Mouse (Mus musculus) brown adipose tissue, adult 24 weeks (tissue): ENCODE results near the gene Dnajc11. TPM values are rescaled to one million over a fixed set of nuclear protein-coding genes. Genes with fewer than 3 reads are reported as not detected.
A peak's percentile ranks its signal among the peaks of the same experiment; 100 is the strongest.

Experiments used
- H3K27ac ChIP-seq: fragments of 200-500 bp; replicated peaks from 2 replicates; pipeline ENCODE4 v1.5.1; 2012; ENCODE audit warnings: low read depth, mild to moderate bottlenecking, low read length
- H3K4me1 ChIP-seq: fragments of 200-500 bp; 2 replicates; pipeline ENCODE4 v1.6.1; 2012; ENCODE audit warnings: low read length, mixed read lengths; ENCODE audit not compliant: control insufficient read depth, insufficient read depth, insufficient read length
- H3K4me3 ChIP-seq: fragments of 200-500 bp; 2 replicates; pipeline ENCODE4 v1.5.1; 2012; ENCODE audit warnings: low read depth, mild to moderate bottlenecking, low read length, moderate library complexity; ENCODE audit not compliant: insufficient read depth
- polyA plus RNA-seq: library from polyadenylated mRNA; stranded (reverse); fragments of >200 nt; gene quantifications from 2 replicates; pipeline ENCODE4 v1.2.4, GENCODE M21; 2012; ENCODE audit not compliant: missing spikeins, insufficient read depth, insufficient read length

Dnajc11 gene
- polyA plus RNA-seq, 1 experiment: 50.7 TPM

DNA sequence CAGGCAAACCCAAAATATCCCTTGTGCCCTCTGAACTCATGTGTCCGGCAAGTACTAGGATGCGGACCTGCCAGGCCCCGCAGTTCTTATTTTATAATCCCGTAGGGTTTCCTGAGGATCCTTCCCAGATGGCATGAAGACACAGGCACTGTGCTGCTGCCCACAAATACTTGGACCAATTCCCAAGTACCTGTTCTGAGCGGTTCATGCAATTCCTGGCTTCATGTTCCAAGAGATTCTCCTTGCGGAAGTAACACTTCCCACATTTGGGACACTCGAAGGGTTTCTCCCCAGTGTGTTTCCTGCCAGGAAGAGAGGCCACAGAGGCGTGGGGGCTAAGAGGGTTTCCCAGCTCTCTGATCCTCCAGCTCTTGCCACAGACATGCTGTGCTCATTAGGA, 89.0 kb downstream of the Dnajc11 start:
- Histone ChIP-seq H3K4me3 (no peak overlapping the region), H3K4me1 (peaks cover 5% of the 10 kb centered on the region), H3K27ac (no peak overlapping the region)

DNA sequence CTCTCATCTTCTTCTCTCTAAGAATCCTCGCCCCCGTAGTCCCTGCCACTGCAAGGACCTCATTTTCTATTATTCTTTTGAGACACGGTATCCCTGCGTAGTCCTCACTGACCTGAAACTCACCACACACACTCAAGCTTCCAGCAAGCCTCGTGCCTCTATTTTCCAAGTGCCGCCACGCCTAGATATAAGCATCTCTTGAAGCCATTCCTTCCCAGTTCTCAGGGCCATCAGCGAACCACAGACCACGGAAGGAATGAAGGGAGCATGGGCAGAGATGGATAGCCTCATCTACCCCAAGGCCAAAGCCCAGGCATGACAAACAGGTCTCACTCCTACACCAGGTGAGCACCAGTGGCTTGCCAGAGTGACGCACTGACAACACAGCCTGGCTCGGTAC, 91.0 kb downstream of the Dnajc11 start:
- H3K4me1 ChIP-seq: peaks cover 5% of the 10 kb centered on the region
- H3K27ac ChIP-seq: no peak overlapping the region
- no peak overlapping the region for H3K4me3 ChIP-seq

DNA sequence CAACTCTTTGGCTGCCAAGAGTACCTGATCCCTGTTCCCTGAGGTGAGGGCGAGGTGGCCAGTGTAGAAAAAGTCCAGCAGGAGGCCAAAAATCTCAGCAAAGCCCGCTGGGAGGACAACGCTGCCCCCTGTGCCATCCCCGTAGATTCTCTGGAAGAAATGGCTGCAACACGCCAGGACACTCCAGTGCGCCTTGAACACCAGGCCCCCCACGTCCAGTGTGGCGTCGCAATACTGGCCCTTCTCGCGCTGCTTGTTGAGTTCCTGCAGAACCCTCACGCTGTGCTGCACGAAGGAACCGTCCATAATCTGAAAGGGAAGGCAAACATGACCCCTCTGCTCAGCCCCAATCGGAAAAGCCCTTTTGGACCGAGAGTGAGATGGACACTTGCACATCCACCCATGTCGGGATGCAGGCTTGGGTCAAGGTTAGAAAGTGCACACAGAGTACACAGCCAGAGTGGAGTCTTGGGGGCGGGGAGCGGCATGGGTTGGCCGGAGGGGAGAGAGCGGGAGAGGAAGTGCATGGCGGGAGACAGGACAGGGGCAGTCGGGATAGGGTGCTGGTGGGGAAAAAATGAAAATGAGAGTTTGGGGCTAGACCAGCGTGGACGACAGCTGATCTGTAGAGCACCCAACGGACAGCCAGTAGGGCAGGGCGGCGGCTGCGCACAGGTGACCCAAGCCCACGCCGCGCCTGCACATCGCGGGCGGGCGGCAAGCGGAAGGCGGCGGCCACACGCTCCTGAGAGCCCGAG, 93.4 kb downstream of the Dnajc11 start:
- Histone ChIP-seq H3K27ac (peak overlapping the region; percentile 44; the same call in 1 of the 2 replicates), H3K4me3 (peak overlapping the region; percentile 85), H3K4me1 (peaks cover 5% of the 10 kb centered on the region)

DNA sequence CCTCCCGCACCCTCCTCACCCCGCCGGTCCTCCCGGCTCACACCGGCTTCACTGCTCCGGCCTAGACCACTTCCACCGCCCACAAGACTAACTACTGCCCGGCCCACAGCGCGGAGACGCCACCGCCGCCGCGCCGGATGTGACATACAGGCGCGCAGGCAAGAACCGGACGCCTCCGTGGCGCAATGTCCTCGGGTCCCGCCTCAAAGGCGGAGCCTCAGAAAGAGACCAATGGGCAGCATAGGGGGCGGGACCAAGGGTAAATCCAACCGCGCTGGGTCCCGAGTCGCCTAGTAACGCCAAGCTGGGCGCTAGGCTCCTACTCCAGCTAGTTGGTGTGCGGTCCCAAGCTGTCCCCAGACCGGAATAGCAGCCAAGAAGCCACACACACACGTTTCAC, 94.0 kb downstream of the Dnajc11 start, which contains the start of gene Zbtb48:
Zbtb48 (minus strand) TSS at position 148 of the 400 bp plus-strand sequence.
- peak within 1 kb of the TSS; percentile 44; the same call in 1 of the 2 replicates for H3K27ac ChIP-seq
- H3K4me1 ChIP-seq: peaks cover 5% of the 10 kb centered on the region
- peak within 1 kb of the TSS; percentile 85 for H3K4me3 ChIP-seq

GRCm38 (mm10) chr4:152028456-152028855, 95.0 kb downstream of the Dnajc11 start:
- peaks cover 5% of the 10 kb centered on the region for H3K4me1 ChIP-seq
- H3K27ac ChIP-seq: no peak overlapping the region
- 0 out of 2 replicates have a peak overlapping the region, but pooled peaks have one; percentile 59 for H3K4me3 ChIP-seq

- Histone ChIP-seq H3K4me3 (no peak overlapping the region), H3K27ac (no peak overlapping the region), H3K4me1 (peaks cover 5% of the 10 kb centered on the region)
These were observed 95.6 kb downstream of the Dnajc11 start for GRCm38 (mm10) chr4:152029087-152029486.

- Histone ChIP-seq H3K27ac (no peak overlapping the region), H3K4me3 (no peak overlapping the region), H3K4me1 (peaks cover 5% of the 10 kb centered on the region)
These were observed 96.5 kb downstream of the Dnajc11 start for GRCm38 (mm10) chr4:152029997-152030396.

Other genes starting within 250 kb of the Dnajc11 start
- 25.5 and 56.8 TPM in 2 replicates for gene Camta1, start 71.8 kb upstream of the Dnajc11 start, polyA plus RNA-seq
- 6.4 and 8.2 TPM in 2 replicates for gene Thap3, start 55.3 kb downstream of the Dnajc11 start, polyA plus RNA-seq
- 2.1 and 4.2 TPM in 2 replicates for gene Phf13, start 62.6 kb downstream of the Dnajc11 start, polyA plus RNA-seq
- gene Klhl21, start 75.1 kb downstream of the Dnajc11 start, polyA plus RNA-seq: 6.7 and 9.6 TPM in 2 replicates
- 1.8 and 3.2 TPM in 2 replicates for gene Zbtb48, start 94.0 kb downstream of the Dnajc11 start, polyA plus RNA-seq
- not detected in 2 replicates for gene Tas1r1, start 104.9 kb downstream of the Dnajc11 start, polyA plus RNA-seq
- 5.0 and 5.3 TPM in 2 replicates for gene Nol9, start 105.6 kb downstream of the Dnajc11 start, polyA plus RNA-seq
- 2.3 and 5.7 TPM in 2 replicates for gene Plekhg5, start 138.8 kb downstream of the Dnajc11 start, polyA plus RNA-seq
- gene Tnfrsf25, start 182.2 kb downstream of the Dnajc11 start, polyA plus RNA-seq: 1.9 TPM in 1 of 2 replicates, not detected in the other
- 1.0 TPM in 1 of 2 replicates, not detected in the other for gene Espn, start 218.7 kb downstream of the Dnajc11 start, polyA plus RNA-seq
- gene Hes2, start 225.2 kb downstream of the Dnajc11 start, polyA plus RNA-seq: not detected in 2 replicates
- gene Acot7, start 244.4 kb downstream of the Dnajc11 start, polyA plus RNA-seq: 15.6 and 19.4 TPM in 2 replicates